In genomic region chr19:42016840-42017239, GRCm38 (mm10) we compare ENCODE assay signal across 8 mouse cellular contexts. TPM values are rescaled to one million over a fixed set of nuclear protein-coding genes. Genes with fewer than 3 reads are reported as not detected.
A peak's percentile ranks its signal among the peaks of the same experiment; 100 is the strongest.
DNase-seq lines count a peak whose midpoint lies in the region; ATAC-seq and TF ChIP-seq lines count a peak whose summit lies in the region.

No protein-coding gene starts in this region.

- no peak for TF ChIP-seq CTCF in lung, embryonic 14.5 days (IDR thresholded peaks at IDR 0.05; ENCODE audit: low read depth)
- TF ChIP-seq CTCF in lung, adult 2 months (IDR thresholded peaks at IDR 0.05; ENCODE audit: insufficient read depth, low read length): no peak

- H3K4me2 ChIP-seq in lung, embryonic 14.5 days: no peak overlapping the region
- H3K4me2 ChIP-seq in embryonic facial prominence, embryonic 15.5 days (replicated peaks): 0 out of 2 replicates have a peak overlapping the region, but pooled peaks have one; percentile 4
- H3K4me2 ChIP-seq in heart, embryonic 11.5 days: no peak overlapping the region
- H3K4me2 ChIP-seq in limb, embryonic 13.5 days (replicated peaks): no peak overlapping the region

- H3K36me3 ChIP-seq in lung, embryonic 14.5 days (ENCODE audit: insufficient read depth): no peaks in the 10 kb centered on the region
- H3K36me3 ChIP-seq in embryonic facial prominence, embryonic 15.5 days: no peaks in the 10 kb centered on the region
- no peaks in the 10 kb centered on the region for H3K36me3 ChIP-seq in heart, embryonic 11.5 days (ENCODE audit: control insufficient read depth, insufficient read depth, low read length)
- peaks cover 3% of the 10 kb centered on the region; the same call in 1 of the 2 replicates for H3K36me3 ChIP-seq in limb, embryonic 13.5 days

- no peak for DNase-seq in lung, embryonic 14.5 days
- no peak for DNase-seq in lung, adult 2 months
- DNase-seq in adipocyte (ENCODE audit: low spot score): no peak
- DNase-seq in B cell, adult 2 months: no peak
- no peak for DNase-seq in lung, postnatal 14 days

- no peak for ATAC-seq in lung, embryonic 14.5 days (ENCODE audit: insufficient read depth)
- ATAC-seq in embryonic facial prominence, embryonic 15.5 days (ENCODE audit: insufficient number of reproducible peaks, low FRiP score, low TSS enrichment, low read depth): 0 out of 2 replicates have a peak, but pooled peaks have one; percentile 56
- ATAC-seq in heart, embryonic 11.5 days (replicated peaks; ENCODE audit: insufficient number of reproducible peaks, low FRiP score, low TSS enrichment): no peak
- ATAC-seq in limb, embryonic 13.5 days (ENCODE audit: low FRiP score, low read depth): 0 out of 2 replicates have a peak, but pooled peaks have one; percentile 18

- WGBS in lung, embryonic 14.5 days: 59% methylated on average over 5 of the region's 5 CpGs
- WGBS in lung, adult 2 months: 72% methylated on average over 5 of the region's 5 CpGs
- WGBS in embryonic facial prominence, embryonic 15.5 days: 29% methylated on average over 5 of the region's 5 CpGs
- WGBS in heart, embryonic 11.5 days (ENCODE audit: insufficient replicate concordance): 68% methylated on average over 5 of the region's 5 CpGs
- 49% methylated on average over 5 of the region's 5 CpGs for WGBS in limb, embryonic 13.5 days

- no peak for TF ChIP-seq POLR2A in lung, adult 2 months (IDR thresholded peaks at IDR 0.05; ENCODE audit: borderline replicate concordance, extremely low read depth, low read depth, low read length)

- peak overlapping the region; percentile 74; the same call in 1 of the 2 replicates for H3K27ac ChIP-seq in lung, embryonic 14.5 days (ENCODE audit: low read depth)
- peak overlapping the region; percentile 93 for H3K27ac ChIP-seq in embryonic facial prominence, embryonic 15.5 days (replicated peaks)
- peak overlapping the region; percentile 75 for H3K27ac ChIP-seq in heart, embryonic 11.5 days (ENCODE audit: low read depth, low read length)
- H3K27ac ChIP-seq in limb, embryonic 13.5 days: peak overlapping the region; percentile 88

- no peaks in the 10 kb centered on the region for H3K27me3 ChIP-seq in lung, embryonic 14.5 days (ENCODE audit: insufficient read depth, low read length)
- no peaks in the 10 kb centered on the region for H3K27me3 ChIP-seq in embryonic facial prominence, embryonic 15.5 days
- H3K27me3 ChIP-seq in heart, embryonic 11.5 days (ENCODE audit: control insufficient read depth, insufficient read depth, low read length): no peaks in the 10 kb centered on the region
- no peaks in the 10 kb centered on the region for H3K27me3 ChIP-seq in limb, embryonic 13.5 days

- peaks cover 3% of the 10 kb centered on the region; the same call in 1 of the 2 replicates for H3K4me1 ChIP-seq in lung, embryonic 14.5 days (ENCODE audit: insufficient read depth)
- peaks cover 23% of the 10 kb centered on the region for H3K4me1 ChIP-seq in lung, adult 2 months (ENCODE audit: control insufficient read depth, insufficient read depth, low read length)
- H3K4me1 ChIP-seq in embryonic facial prominence, embryonic 15.5 days: peaks cover 64% of the 10 kb centered on the region
- H3K4me1 ChIP-seq in heart, embryonic 11.5 days (ENCODE audit: control insufficient read depth, insufficient read depth, low read length): peaks cover 10% of the 10 kb centered on the region; the same call in 1 of the 2 replicates
- peaks cover 51% of the 10 kb centered on the region for H3K4me1 ChIP-seq in limb, embryonic 13.5 days

- H3K4me3 ChIP-seq in lung, embryonic 14.5 days (ENCODE audit: low read depth, low read length): no peak overlapping the region
- H3K4me3 ChIP-seq in lung, adult 2 months (replicated peaks; ENCODE audit: extremely low read depth, low read depth, low read length): no peak overlapping the region
- H3K4me3 ChIP-seq in embryonic facial prominence, embryonic 15.5 days (replicated peaks): no peak overlapping the region
- no peak overlapping the region for H3K4me3 ChIP-seq in heart, embryonic 11.5 days (ENCODE audit: low read depth, low read length)
- H3K4me3 ChIP-seq in limb, embryonic 13.5 days: no peak overlapping the region

- no peaks in the 10 kb centered on the region for H3K9me3 ChIP-seq in lung, embryonic 14.5 days (ENCODE audit: low read depth, low read length)
- H3K9me3 ChIP-seq in embryonic facial prominence, embryonic 15.5 days (replicated peaks): no peaks in the 10 kb centered on the region
- no peaks in the 10 kb centered on the region for H3K9me3 ChIP-seq in heart, embryonic 11.5 days (replicated peaks; ENCODE audit: control insufficient read depth, low read length)
- no peaks in the 10 kb centered on the region for H3K9me3 ChIP-seq in limb, embryonic 13.5 days

- no peak overlapping the region; the same call in 1 of the 2 replicates for H3K9ac ChIP-seq in lung, embryonic 14.5 days
- no peak overlapping the region for H3K9ac ChIP-seq in embryonic facial prominence, embryonic 15.5 days
- peak overlapping the region; percentile 34; the same call in 1 of the 2 replicates for H3K9ac ChIP-seq in heart, embryonic 11.5 days (ENCODE audit: low read depth, low read length)
- H3K9ac ChIP-seq in limb, embryonic 13.5 days: peak overlapping the region; percentile 39

RNA-seq across cellular contexts. Expression of gene Ankrd2, which starts 19.0 kb away (rescaled TPM):
- 0.17 and 0.41 TPM in 2 replicates for polyA plus RNA-seq in lung, embryonic 14.5 days (2014; fragmentation: Nextera tagmentation; extraction: Ambion mirVana)
- polyA plus RNA-seq in lung, adult 2 months (2012; rRNA removed): 0.14 and 0.20 TPM in 2 replicates
- 1.6 and 1.9 TPM in 2 replicates for polyA plus RNA-seq in embryonic facial prominence, embryonic 15.5 days (2015; fragmentation: Nextera tagmentation; extraction: Ambion mirVana)
- not detected in 2 replicates for polyA plus RNA-seq in heart, embryonic 11.5 days (2014; fragmentation: Nextera tagmentation; extraction: Ambion mirVana)
- 0.22 and 0.57 TPM in 2 replicates for polyA plus RNA-seq in limb, embryonic 13.5 days (2015; fragmentation: Nextera tagmentation; extraction: Ambion mirVana)

RNA-seq across cellular contexts. Expression of gene Hoga1, which starts 28.6 kb away (rescaled TPM):
- polyA plus RNA-seq in lung, embryonic 14.5 days (2014; fragmentation: Nextera tagmentation; extraction: Ambion mirVana): 1.2 and 1.6 TPM in 2 replicates
- polyA plus RNA-seq in lung, adult 2 months (2012; rRNA removed): 7.6 and 8.7 TPM in 2 replicates
- polyA plus RNA-seq in embryonic facial prominence, embryonic 15.5 days (2015; fragmentation: Nextera tagmentation; extraction: Ambion mirVana): 1.7 TPM in 2 replicates
- polyA plus RNA-seq in heart, embryonic 11.5 days (2014; fragmentation: Nextera tagmentation; extraction: Ambion mirVana): 0.72 and 1.6 TPM in 2 replicates
- polyA plus RNA-seq in limb, embryonic 13.5 days (2015; fragmentation: Nextera tagmentation; extraction: Ambion mirVana): 1.6 and 1.7 TPM in 2 replicates

RNA-seq across cellular contexts. Expression of gene 4933411K16Rik, which starts 35.2 kb away (rescaled TPM):
- 0.18 TPM in 1 of 2 replicates, not detected in the other for polyA plus RNA-seq in lung, embryonic 14.5 days (2014; fragmentation: Nextera tagmentation; extraction: Ambion mirVana)
- 1.1 and 1.4 TPM in 2 replicates for polyA plus RNA-seq in lung, adult 2 months (2012; rRNA removed)
- polyA plus RNA-seq in embryonic facial prominence, embryonic 15.5 days (2015; fragmentation: Nextera tagmentation; extraction: Ambion mirVana): 0.16 TPM in 1 of 2 replicates, not detected in the other
- polyA plus RNA-seq in heart, embryonic 11.5 days (2014; fragmentation: Nextera tagmentation; extraction: Ambion mirVana): not detected in 2 replicates
- 0.17 TPM in 1 of 2 replicates, not detected in the other for polyA plus RNA-seq in limb, embryonic 13.5 days (2015; fragmentation: Nextera tagmentation; extraction: Ambion mirVana)

RNA-seq across cellular contexts. Expression of gene Ubtd1, which starts 35.3 kb away (rescaled TPM):
- 13.1 TPM in 2 replicates for polyA plus RNA-seq in lung, embryonic 14.5 days (2014; fragmentation: Nextera tagmentation; extraction: Ambion mirVana)
- polyA plus RNA-seq in lung, adult 2 months (2012; rRNA removed): 26.0 and 31.7 TPM in 2 replicates
- 33.2 and 34.2 TPM in 2 replicates for polyA plus RNA-seq in embryonic facial prominence, embryonic 15.5 days (2015; fragmentation: Nextera tagmentation; extraction: Ambion mirVana)
- 9.7 and 10.2 TPM in 2 replicates for polyA plus RNA-seq in heart, embryonic 11.5 days (2014; fragmentation: Nextera tagmentation; extraction: Ambion mirVana)
- polyA plus RNA-seq in limb, embryonic 13.5 days (2015; fragmentation: Nextera tagmentation; extraction: Ambion mirVana): 23.4 and 23.8 TPM in 2 replicates

RNA-seq across cellular contexts. Expression of gene Mms19, which starts 35.9 kb away (rescaled TPM):
- polyA plus RNA-seq in lung, embryonic 14.5 days (2014; fragmentation: Nextera tagmentation; extraction: Ambion mirVana): 35.6 and 41.7 TPM in 2 replicates
- polyA plus RNA-seq in lung, adult 2 months (2012; rRNA removed): 53.7 and 57.0 TPM in 2 replicates
- 35.2 and 42.0 TPM in 2 replicates for polyA plus RNA-seq in embryonic facial prominence, embryonic 15.5 days (2015; fragmentation: Nextera tagmentation; extraction: Ambion mirVana)
- 24.8 and 26.9 TPM in 2 replicates for polyA plus RNA-seq in heart, embryonic 11.5 days (2014; fragmentation: Nextera tagmentation; extraction: Ambion mirVana)
- 40.1 and 43.9 TPM in 2 replicates for polyA plus RNA-seq in limb, embryonic 13.5 days (2015; fragmentation: Nextera tagmentation; extraction: Ambion mirVana)

Comparison
In these comparisons a context has a peak if more than half of its experiments do, and no peak if none do; other contexts are left out.
1. ATAC-seq: peak in embryonic facial prominence, embryonic 15.5 days (single experiment) and limb, embryonic 13.5 days (single experiment); none in lung, embryonic 14.5 days (single experiment) and heart, embryonic 11.5 days (single experiment).
2. H3K9ac ChIP-seq: peak in heart, embryonic 11.5 days (single experiment) and limb, embryonic 13.5 days (single experiment); none in lung, embryonic 14.5 days (single experiment) and embryonic facial prominence, embryonic 15.5 days (single experiment).
3. Peak in every context shown above with its lines, with median percentiles within 50 percentile points of each other: H3K27ac ChIP-seq.